Mouse (Mus musculus) embryonic facial prominence, embryonic 11.5 days (tissue): Measurements from ENCODE around the gene Zfp524. TPM values are rescaled to one million over a fixed set of nuclear protein-coding genes. Genes with fewer than 3 reads are reported as not detected.
A peak's percentile ranks its signal among the peaks of the same experiment; 100 is the strongest.
"Not testable (repeated sequence)": the region's sequence is repeated elsewhere in the genome, so short reads cannot be mapped to it uniquely, and the experiment has no call there.

ENCODE experiments used
- ATAC-seq: fragments of 200-750 bp; cut with Nextera tagmentation; replicated peaks from 2 replicates; pipeline ENCODE4 v1.8.0; 2017; ENCODE audit warnings: low read depth; ENCODE audit not compliant: insufficient number of reproducible peaks, low FRiP score, low TSS enrichment
- DNase-seq: peaks from one replicate; pipeline ENCODE4 v3.0.0-alpha.2; 2015; ENCODE audit warnings: low spot score
- H3K27ac ChIP-seq: fragments of 300-500 bp; sonication (generic); replicated peaks from 2 replicates; pipeline ENCODE4 v1.5.1; 2014; ENCODE audit warnings: mild to moderate bottlenecking, low read depth, low read length, control low read depth
- H3K27me3 ChIP-seq: fragments of 300-500 bp; sonication (generic); 2 replicates; pipeline ENCODE4 v1.6.1; 2014; ENCODE audit warnings: mild to moderate bottlenecking, low read length, moderate library complexity, mixed read lengths; ENCODE audit not compliant: control insufficient read depth, insufficient read depth
- H3K36me3 ChIP-seq: fragments of 300-500 bp; sonication (generic); replicated peaks from 2 replicates; pipeline ENCODE4 v1.6.1; 2014; ENCODE audit warnings: low read depth, mild to moderate bottlenecking, low read length, moderate library complexity, mixed read lengths; ENCODE audit not compliant: control insufficient read depth, insufficient read depth
- H3K4me1 ChIP-seq: fragments of 300-500 bp; sonication (generic); 2 replicates; pipeline ENCODE4 v1.6.1; 2014; ENCODE audit warnings: low read length, mixed read lengths; ENCODE audit not compliant: control insufficient read depth, insufficient read depth
- H3K4me2 ChIP-seq: fragments of 300-500 bp; sonication (generic); 2 replicates; pipeline ENCODE4 v1.6.1; 2014; ENCODE audit warnings: low read depth, mild to moderate bottlenecking, control low read depth, low read length, moderate library complexity
- H3K4me3 ChIP-seq: fragments of 300-500 bp; sonication (generic); 2 replicates; pipeline ENCODE4 v1.5.1; 2014; ENCODE audit warnings: low read depth, low read length, control low read depth
- H3K9ac ChIP-seq: fragments of 300-500 bp; sonication (generic); replicated peaks from 2 replicates; pipeline ENCODE4 v1.6.1; 2014; ENCODE audit warnings: mild to moderate bottlenecking, control low read depth, low read length
- H3K9me3 ChIP-seq: fragments of 300-500 bp; sonication (generic); replicated peaks from 2 replicates; pipeline ENCODE4 v1.6.1; 2016; ENCODE audit warnings: mild to moderate bottlenecking, low read length, inconsistent platforms, mixed read lengths; ENCODE audit not compliant: control insufficient read depth
- WGBS: fragments of 180-500 bp; shearing (Covaris S2); extraction: QIAGEN DNeasy Blood & Tissue Kit; methylation state at CpG from one replicate; pipeline ENCODE4 v1.1.7; 2014; 5-methylcytosine and 5-hydroxymethylcytosine counted together
- polyA plus RNA-seq: library from polyadenylated mRNA; unstranded; fragments of >200 nt; fragmentation: Nextera tagmentation; extraction: Ambion mirVana; gene quantifications from 2 replicates; pipeline ENCODE4 v1.2.1, GENCODE M21; 2014

Gene Zfp524
- polyA plus RNA-seq, 1 experiment from 2014 or later: 7.5 TPM

DNA sequence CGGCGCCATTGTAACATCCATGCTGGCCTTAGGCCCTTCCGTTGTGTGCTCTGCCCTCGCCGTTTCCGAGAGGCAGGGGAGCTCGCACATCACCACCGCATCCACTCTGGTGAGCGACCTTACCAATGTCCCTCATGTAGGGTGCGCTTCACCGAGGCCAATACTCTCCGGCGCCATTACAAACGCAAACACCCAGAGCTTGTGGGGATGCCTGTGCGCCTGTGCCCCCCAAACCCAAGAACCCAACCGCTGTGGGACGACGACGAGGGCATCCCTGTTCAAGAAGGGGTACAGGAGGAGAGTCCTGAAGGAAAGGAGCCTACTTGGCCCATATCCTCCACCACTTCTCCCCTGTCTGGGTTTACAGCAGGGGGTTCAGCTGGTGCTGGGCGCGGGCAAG lies 3.7 kb downstream of the Zfp524 start:
- WGBS: 97% methylated on average over 21 of the region's 21 CpGs
- H3K27ac ChIP-seq: no peak overlapping the region
- no peak overlapping the region for H3K4me3 ChIP-seq

DNA sequence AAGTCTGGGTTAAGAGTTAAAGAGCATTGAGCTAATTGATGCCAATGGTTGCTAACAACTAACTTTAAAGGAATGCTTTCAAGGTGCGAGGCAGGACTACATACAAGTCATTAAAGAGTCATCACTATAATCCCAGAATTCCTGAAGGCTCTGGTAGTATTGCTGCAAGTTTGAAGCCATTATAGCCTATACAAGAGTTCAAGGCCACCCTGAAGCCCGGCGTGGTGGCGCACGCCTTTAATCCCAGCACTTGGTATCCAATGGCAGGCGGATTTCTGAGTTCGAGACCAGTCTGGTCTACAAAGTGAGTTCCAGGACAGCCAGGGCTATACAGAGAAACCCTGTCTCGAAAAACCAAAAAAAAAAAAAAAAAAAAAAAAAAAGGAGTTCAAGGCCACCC lies 5.4 kb downstream of the Zfp524 start:
- H3K9ac ChIP-seq: peak overlapping the region; percentile 96
- DNase-seq, H3K4me1 ChIP-seq, H3K9me3 ChIP-seq, H3K36me3 ChIP-seq, H3K27me3 ChIP-seq, ATAC-seq: not testable (repeated sequence)
- peak overlapping the region; percentile 81 for H3K4me3 ChIP-seq
- peak overlapping the region; percentile 40 for H3K4me2 ChIP-seq
- H3K27ac ChIP-seq: peak overlapping the region; percentile 94
- WGBS: 31% methylated on average over 8 of the region's 8 CpGs

More for the DNA sequence above, 3.7 kb downstream of the Zfp524 start:
- ATAC-seq (no peak), DNase-seq (no peak)
- H3K9me3 ChIP-seq: no peaks in the 10 kb centered on the region
- H3K36me3 ChIP-seq: peaks cover 3% of the 10 kb centered on the region
- H3K4me2 ChIP-seq: no peak overlapping the region
- no peaks in the 10 kb centered on the region; the same call in 1 of the 2 replicates for H3K4me1 ChIP-seq
- H3K27me3 ChIP-seq: no peaks in the 10 kb centered on the region
- H3K9ac ChIP-seq: no peak overlapping the region

DNA sequence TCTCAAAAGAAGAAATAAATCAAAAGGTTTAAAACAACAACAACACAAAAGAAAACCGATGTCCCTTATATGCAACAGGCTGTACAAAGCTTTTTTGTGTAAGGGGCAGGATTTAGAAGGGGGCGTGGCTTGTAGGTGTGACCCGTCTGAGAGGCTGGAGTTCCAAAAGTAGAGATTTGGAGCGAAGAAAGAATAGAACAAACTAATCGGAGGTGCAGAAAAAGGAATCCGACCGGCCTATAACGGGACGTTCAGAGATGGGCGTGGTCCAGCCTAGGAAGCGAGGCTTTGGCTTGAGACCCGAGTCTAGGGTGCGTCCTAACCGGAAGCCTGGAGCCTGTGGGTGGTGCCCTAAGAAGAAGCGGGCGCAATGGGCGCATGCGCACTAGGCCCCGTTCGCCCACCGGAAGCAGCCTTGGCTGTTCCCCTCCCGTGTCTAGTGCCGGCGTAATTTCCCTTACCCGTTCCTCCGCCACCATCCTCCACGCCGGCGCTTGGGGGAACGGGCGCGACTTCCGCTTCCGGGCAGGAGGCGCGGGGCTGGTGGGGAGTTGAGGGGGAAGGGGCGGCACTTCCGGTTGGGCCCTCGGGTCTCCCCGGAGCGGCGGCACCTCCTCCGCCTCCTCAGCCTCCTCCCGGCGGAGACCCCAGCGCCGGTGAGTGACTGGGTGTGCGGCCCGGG lies 5.9 kb downstream of the Zfp524 start, which contains the start of the genes Zfp865 and Ccdc106:
Gene Zfp865 (plus strand): TSS at position 377 of the 682 bp plus-strand sequence.
Gene Ccdc106 (plus strand): TSS at position 554 of the 682 bp plus-strand sequence.
- peak; percentile 99 for DNase-seq
- no peaks in the 10 kb centered on the region for H3K4me1 ChIP-seq
- H3K27me3 ChIP-seq: no peaks in the 10 kb centered on the region
- peak within 1 kb of the TSS; percentile 81 for H3K4me3 ChIP-seq
- peak; percentile 88 for ATAC-seq
- no peaks in the 10 kb centered on the region for H3K9me3 ChIP-seq
- H3K4me2 ChIP-seq: peak within 1 kb of the TSS; percentile 73
- under 1% methylated on average over 49 of the region's 49 CpGs for WGBS
- H3K27ac ChIP-seq: peak within 1 kb of the TSS; percentile 94
- peaks cover 3% of the 10 kb centered on the region for H3K36me3 ChIP-seq
- H3K9ac ChIP-seq: peak within 1 kb of the TSS; percentile 96

DNA sequence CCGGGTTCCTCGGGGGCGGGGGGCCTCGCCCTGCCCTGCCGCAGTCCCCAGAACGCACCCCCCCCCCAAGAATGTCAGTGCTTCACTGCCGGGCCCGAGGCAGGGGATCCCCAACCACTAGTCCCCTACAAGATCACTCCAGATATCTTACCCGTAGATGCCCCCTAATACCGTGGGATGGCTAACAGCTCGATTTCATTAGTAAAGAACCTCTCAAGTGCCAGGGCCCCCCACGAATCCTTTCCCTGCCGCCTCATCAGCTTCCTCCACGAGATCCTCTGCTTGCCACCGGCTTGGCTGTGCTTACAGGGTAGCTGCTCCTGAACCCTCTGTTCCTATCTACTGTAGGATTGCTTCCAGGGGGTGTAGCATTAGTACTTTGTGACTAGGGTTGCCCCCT lies 6.5 kb downstream of the Zfp524 start:
- DNase-seq (peak; percentile 28), ATAC-seq (peak; percentile 1; the same call in 1 of the 2 replicates)
- peaks cover 3% of the 10 kb centered on the region for H3K36me3 ChIP-seq
- H3K27me3 ChIP-seq: no peaks in the 10 kb centered on the region
- peak overlapping the region; percentile 96 for H3K9ac ChIP-seq
- H3K9me3 ChIP-seq: no peaks in the 10 kb centered on the region
- under 1% methylated on average over 13 of the region's 15 CpGs for WGBS
- peak overlapping the region; percentile 81 for H3K4me3 ChIP-seq
- H3K4me1 ChIP-seq: no peaks in the 10 kb centered on the region
- peak overlapping the region; percentile 73 for H3K4me2 ChIP-seq
- peak overlapping the region; percentile 94 for H3K27ac ChIP-seq

DNA sequence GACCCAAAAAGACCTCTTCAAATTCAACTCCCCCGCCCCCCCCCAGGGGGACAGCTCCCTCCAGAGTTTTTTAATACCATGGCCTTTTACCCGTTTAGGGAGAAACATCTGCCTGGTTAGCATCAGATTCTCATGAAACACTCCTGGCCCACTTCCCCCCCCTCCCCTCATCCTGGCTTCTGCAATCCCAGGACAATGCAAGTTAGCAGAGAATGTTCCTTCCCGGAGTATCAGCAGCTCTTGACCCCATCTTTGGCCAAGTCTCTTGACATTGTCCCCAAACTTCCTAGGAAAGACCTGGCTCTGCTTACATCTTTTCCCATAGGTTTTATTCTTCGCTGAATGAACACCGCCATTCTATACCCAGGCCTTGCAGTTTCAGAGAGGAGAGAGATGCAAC lies 7.0 kb downstream of the Zfp524 start:
- peaks cover 3% of the 10 kb centered on the region for H3K36me3 ChIP-seq
- no peak for DNase-seq
- no peaks in the 10 kb centered on the region for H3K4me1 ChIP-seq
- peak overlapping the region; percentile 81 for H3K4me3 ChIP-seq
- peak overlapping the region; percentile 94; the same call in 1 of the 2 replicates for H3K27ac ChIP-seq
- no peaks in the 10 kb centered on the region for H3K9me3 ChIP-seq
- H3K9ac ChIP-seq: peak overlapping the region; percentile 96
- no peaks in the 10 kb centered on the region for H3K27me3 ChIP-seq
- H3K4me2 ChIP-seq: peak overlapping the region; percentile 73
- 53% methylated on average over 5 of the region's 5 CpGs for WGBS
- ATAC-seq: no peak

DNA sequence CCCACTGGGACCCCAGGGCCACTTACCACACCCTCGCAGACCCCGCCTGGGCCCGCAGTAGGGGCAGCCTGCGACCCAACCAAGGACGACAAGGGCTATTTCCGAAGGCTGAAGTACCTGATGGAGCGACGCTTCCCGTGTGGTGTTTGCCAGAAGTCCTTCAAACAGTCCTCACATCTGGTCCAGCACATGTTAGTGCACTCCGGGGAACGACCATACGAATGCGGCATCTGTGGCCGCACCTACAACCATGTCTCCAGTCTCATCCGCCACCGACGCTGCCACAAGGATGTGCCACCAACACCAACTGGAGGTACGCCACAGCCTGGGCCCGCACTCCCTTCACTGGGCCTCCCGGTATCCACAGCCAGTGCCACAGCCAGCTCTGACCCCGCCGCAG lies 15.3 kb downstream of the Zfp524 start:
- ATAC-seq (no peak), DNase-seq (no peak)
- Histone ChIP-seq H3K27me3 (no peaks in the 10 kb centered on the region), H3K4me3 (no peak overlapping the region), H3K4me1 (no peaks in the 10 kb centered on the region), H3K9ac (no peak overlapping the region), H3K27ac (no peak overlapping the region), H3K4me2 (no peak overlapping the region), H3K36me3 (peaks cover 46% of the 10 kb centered on the region), H3K9me3 (peaks cover 28% of the 10 kb centered on the region)
- WGBS: 94% methylated on average over 22 of the region's 22 CpGs

DNA sequence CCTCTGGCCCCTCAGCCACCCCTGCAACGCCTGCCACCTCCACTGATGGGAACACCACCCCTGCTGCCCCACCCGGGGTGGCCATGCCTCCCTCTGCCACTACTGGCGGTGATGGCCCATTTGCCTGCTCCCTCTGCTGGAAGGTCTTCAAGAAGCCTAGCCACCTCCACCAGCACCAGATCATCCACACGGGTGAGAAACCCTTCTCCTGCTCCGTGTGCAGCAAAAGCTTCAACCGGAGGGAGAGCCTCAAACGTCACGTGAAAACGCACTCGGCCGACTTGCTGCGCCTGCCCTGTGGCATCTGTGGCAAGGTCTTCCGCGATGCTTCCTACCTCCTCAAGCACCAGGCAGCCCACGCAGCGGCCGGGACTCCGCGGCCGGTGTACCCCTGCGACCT lies 15.7 kb downstream of the Zfp524 start:
- H3K4me1 ChIP-seq: no peaks in the 10 kb centered on the region
- peaks cover 46% of the 10 kb centered on the region for H3K36me3 ChIP-seq
- no peaks in the 10 kb centered on the region for H3K27me3 ChIP-seq
- DNase-seq (no peak), ATAC-seq (no peak)
- no peak overlapping the region for H3K4me3 ChIP-seq
- H3K27ac ChIP-seq: no peak overlapping the region
- H3K9me3 ChIP-seq: peaks cover 28% of the 10 kb centered on the region
- 92% methylated on average over 21 of the region's 21 CpGs for WGBS
- H3K4me2 ChIP-seq: no peak overlapping the region
- no peak overlapping the region for H3K9ac ChIP-seq

DNA sequence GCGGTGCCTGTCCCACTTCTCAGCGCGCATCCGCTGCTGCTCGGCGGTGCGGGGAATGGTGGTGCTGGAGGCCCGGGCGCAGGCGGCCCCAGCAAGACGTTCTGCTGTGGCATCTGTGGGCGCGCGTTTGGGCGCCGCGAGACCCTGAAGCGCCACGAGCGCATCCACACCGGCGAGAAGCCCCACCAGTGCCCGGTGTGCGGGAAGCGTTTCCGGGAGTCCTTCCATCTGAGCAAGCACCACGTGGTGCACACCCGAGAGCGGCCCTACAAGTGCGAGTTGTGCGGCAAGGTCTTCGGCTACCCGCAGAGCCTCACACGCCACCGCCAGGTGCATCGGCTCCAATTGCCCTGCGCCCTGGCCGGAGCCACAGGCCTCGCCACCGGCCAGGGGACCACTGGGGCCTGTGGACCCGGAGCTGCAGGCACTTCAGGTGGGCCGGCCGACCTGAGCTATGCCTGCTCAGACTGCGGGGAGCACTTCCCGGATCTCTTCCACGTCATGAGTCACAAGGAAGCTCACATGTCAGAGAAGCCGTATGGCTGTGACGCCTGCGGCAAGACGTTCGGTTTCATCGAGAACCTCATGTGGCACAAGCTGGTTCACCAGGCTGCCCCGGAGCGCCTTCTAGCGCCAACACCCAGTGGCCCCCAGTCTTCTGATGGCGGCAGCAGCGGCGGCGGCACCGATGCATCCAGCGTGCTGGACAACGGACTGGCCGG lies 16.5 kb downstream of the Zfp524 start:
- H3K27ac ChIP-seq: no peak overlapping the region
- DNase-seq (no peak), ATAC-seq (no peak)
- H3K27me3 ChIP-seq: no peaks in the 10 kb centered on the region
- no peak overlapping the region for H3K4me2 ChIP-seq
- H3K4me1 ChIP-seq: no peaks in the 10 kb centered on the region
- H3K36me3 ChIP-seq: peaks cover 46% of the 10 kb centered on the region
- no peak overlapping the region for H3K4me3 ChIP-seq
- peaks cover 28% of the 10 kb centered on the region for H3K9me3 ChIP-seq
- 85% methylated on average over 63 of the region's 63 CpGs for WGBS
- no peak overlapping the region for H3K9ac ChIP-seq
